Mouse (Mus musculus) neural tube, embryonic 14.5 days (tissue): ENCODE measurements around the gene Timm8b. TPM values are rescaled to one million over a fixed set of nuclear protein-coding genes. Genes with fewer than 3 reads are reported as not detected.
"Not testable (repeated sequence)": the region's sequence is repeated elsewhere in the genome, so short reads cannot be mapped to it uniquely, and the experiment has no call there.

Source experiments
- ATAC-seq: fragments of 200-750 bp; cut with Nextera tagmentation; 2 replicates; pipeline ENCODE4 v1.8.0; 2017; ENCODE audit warnings: low read depth, mild to moderate bottlenecking, moderate TSS enrichment, moderate library complexity
- H3K27ac ChIP-seq: fragments of 300-500 bp; sonication (generic); 2 replicates; pipeline ENCODE4 v1.5.1; 2014; ENCODE audit warnings: low read depth, mild to moderate bottlenecking, control low read depth, low read length, moderate library complexity, mixed read lengths
- H3K27me3 ChIP-seq: fragments of 300-500 bp; sonication (generic); 2 replicates; pipeline ENCODE4 v1.6.1; 2014; ENCODE audit warnings: low read length; ENCODE audit not compliant: control insufficient read depth, insufficient read depth
- H3K36me3 ChIP-seq: fragments of 300-500 bp; sonication (generic); 2 replicates; pipeline ENCODE4 v1.6.1; 2014; ENCODE audit warnings: low read length, mixed read lengths; ENCODE audit not compliant: control insufficient read depth, insufficient read depth
- H3K4me1 ChIP-seq: fragments of 300-500 bp; sonication (generic); 2 replicates; pipeline ENCODE4 v1.6.1; 2014; ENCODE audit warnings: low read length; ENCODE audit not compliant: control insufficient read depth, insufficient read depth
- H3K4me2 ChIP-seq: fragments of 300-500 bp; sonication (generic); 2 replicates; pipeline ENCODE4 v1.6.1; 2014; ENCODE audit warnings: mild to moderate bottlenecking, low read depth, low read length, control low read depth
- H3K4me3 ChIP-seq: fragments of 300-500 bp; sonication (generic); 2 replicates; pipeline ENCODE4 v1.5.1; 2014; ENCODE audit warnings: low read depth, low read length, control low read depth, mixed read lengths
- H3K9ac ChIP-seq: fragments of 300-500 bp; sonication (generic); replicated peaks from 2 replicates; pipeline ENCODE4 v1.6.1; 2014; ENCODE audit warnings: low read depth, mild to moderate bottlenecking, control low read depth, low read length, mixed read lengths
- H3K9me3 ChIP-seq: fragments of 300-500 bp; sonication (generic); 2 replicates; pipeline ENCODE4 v1.6.1; 2016; ENCODE audit warnings: low read length; ENCODE audit not compliant: control insufficient read depth
- WGBS: fragments of 180-500 bp; shearing (Covaris S2); extraction: QIAGEN DNeasy Blood & Tissue Kit; methylation state at CpG from one replicate; pipeline ENCODE4 v1.1.7; 2014; 5-methylcytosine and 5-hydroxymethylcytosine counted together
- polyA plus RNA-seq: library from polyadenylated mRNA; unstranded; fragments of >200 nt; fragmentation: Nextera tagmentation; extraction: Ambion mirVana; gene quantifications from 2 replicates; pipeline ENCODE4 v1.2.1, GENCODE M21; 2014

Gene Timm8b
- polyA plus RNA-seq, 1 experiment from 2014 or later, result 448 TPM

DNA sequence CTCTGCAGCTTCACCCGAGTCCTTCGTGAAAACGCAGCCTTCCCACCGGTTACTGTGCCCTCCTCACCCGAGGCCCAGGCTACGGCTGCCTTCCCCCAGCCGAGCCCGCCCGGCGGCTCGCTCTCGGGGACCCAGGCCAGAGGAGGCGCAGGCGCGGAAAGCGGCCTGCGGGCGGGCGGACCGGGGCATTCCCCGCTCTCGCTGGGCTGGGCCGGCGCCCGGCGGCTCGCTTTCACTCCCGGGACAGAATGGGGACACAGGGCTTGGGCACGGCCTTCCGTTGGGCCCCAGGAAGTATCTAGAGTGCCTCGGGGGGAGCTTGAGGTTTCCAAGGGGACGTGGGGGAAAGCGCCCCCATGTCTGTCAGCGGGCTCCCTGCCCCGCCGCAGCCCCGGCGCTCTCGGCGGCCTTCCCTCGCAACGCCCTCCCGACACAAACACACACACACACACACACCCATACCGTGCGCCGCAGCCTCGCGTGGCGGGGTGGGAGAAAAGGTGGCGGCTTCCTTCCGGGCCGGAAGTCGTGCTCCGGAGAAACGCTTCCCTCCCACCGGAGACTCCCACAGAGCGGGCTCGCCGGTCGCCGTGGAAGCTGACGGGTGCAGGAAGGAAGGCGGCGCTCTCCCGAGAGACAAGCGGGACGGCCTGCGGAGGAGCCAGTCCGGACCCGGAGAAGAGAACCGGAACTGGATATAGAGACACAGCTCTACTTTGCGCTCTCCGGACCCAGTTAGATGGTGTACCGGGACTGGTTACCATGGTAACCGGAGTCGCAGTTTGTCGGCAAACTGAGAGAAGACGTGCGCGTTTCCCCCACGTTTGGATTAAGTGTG lies 13.3 kb downstream of the Timm8b start, which contains the start of the genes Pih1d2 and Nkapd1:
TSS of gene Pih1d2 (plus strand) at position 556 of the 838 bp plus-strand sequence.
TSS of gene Nkapd1 (minus strand) at position 699 of the 838 bp plus-strand sequence.
- Histone ChIP-seq H3K4me1 (peaks cover 9% of the 10 kb centered on the region), H3K9me3 (no peaks in the 10 kb centered on the region), H3K36me3 (peaks cover 18% of the 10 kb centered on the region; the same call in 1 of the 2 replicates), H3K27me3 (no peaks in the 10 kb centered on the region), H3K4me3 (peak within 1 kb of the TSS; percentile 99), H3K9ac (peak within 1 kb of the TSS; percentile 87), H3K4me2 (peak within 1 kb of the TSS; percentile 83), H3K27ac (peak within 1 kb of the TSS; percentile 79)
- peak; percentile 95 for ATAC-seq
- under 1% methylated on average over 78 of the region's 81 CpGs for WGBS

- peaks cover 14% of the 10 kb centered on the region; the same call in 1 of the 2 replicates for H3K36me3 ChIP-seq
- no peak overlapping the region for H3K27ac ChIP-seq
- H3K27me3 ChIP-seq, result no peaks in the 10 kb centered on the region
- H3K4me3 ChIP-seq, result peak overlapping the region; percentile 99; the same call in 1 of the 2 replicates
- H3K4me2 ChIP-seq, result peak overlapping the region; percentile 83
- H3K9ac ChIP-seq, result no peak overlapping the region
- ATAC-seq, result no peak
- H3K4me1 ChIP-seq, result peaks cover 9% of the 10 kb centered on the region
- WGBS, result 62% methylated on average over 9 of the region's 9 CpGs
- no peaks in the 10 kb centered on the region for H3K9me3 ChIP-seq
Observed at GRCm38 (mm10) chr9:50617794-50618330, 14.2 kb downstream of the Timm8b start.

DNA sequence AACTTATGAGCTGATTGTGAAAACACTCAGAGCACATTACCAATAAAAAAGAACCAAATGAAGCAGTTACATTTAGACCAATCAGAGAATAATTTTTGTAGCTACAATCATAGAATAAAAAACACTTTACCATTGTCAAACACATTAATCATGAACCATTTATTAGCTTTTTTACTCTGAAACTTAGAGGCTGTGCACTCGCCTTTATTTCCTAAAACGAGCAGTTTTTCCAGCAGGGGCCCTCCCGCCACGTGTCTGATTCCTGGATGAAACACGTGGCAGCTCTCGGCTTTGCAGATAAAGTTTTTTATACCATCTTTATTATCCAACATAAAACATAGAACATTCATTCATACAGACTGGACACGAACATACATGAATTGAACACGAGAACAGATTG lies 27.2 kb downstream of the Timm8b start:
- not testable (repeated sequence) for H3K9me3 ChIP-seq, H3K27ac ChIP-seq, ATAC-seq, H3K27me3 ChIP-seq, H3K4me1 ChIP-seq, H3K9ac ChIP-seq, H3K4me2 ChIP-seq, H3K4me3 ChIP-seq
- 91% methylated on average over 6 of the region's 8 CpGs for WGBS
- 0 out of 2 replicates have a peak, but pooled peaks cover 13% of the 10 kb centered on the region for H3K36me3 ChIP-seq

DNA sequence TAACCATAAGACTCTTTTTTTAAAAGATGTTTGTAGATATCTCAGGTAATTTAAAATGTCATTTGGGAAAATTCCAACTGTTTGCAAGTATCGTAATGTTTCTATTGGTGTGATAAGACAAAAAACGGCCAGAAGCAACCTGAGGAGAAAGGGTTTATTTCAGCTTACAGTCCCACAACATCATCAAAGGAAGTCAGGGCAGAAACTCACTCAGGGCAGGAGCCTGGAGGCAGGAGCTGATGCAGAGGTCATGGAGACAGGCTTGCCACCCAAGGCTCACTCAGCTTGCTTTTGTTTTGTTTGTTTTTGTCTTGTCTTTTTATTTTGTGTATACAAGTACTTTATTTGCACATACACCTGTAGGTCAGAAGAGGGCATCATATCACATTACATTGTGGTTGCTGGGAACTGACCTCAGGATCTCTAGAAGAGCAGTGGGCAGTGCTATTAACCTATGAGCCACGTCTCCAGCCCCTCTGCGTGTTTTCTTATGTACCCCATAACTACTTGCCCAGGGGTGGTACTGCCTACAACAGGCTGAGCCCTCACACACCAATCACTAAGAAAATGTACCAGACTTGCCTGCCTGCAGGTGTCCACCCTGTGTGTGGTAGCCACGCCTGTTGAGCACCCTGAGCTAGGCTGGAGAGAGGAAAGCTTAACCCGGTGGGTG lies 28.4 kb downstream of the Timm8b start:
- peaks cover 20% of the 10 kb centered on the region for H3K36me3 ChIP-seq
- no peaks in the 10 kb centered on the region for H3K27me3 ChIP-seq
- 89% methylated on average over 6 of the region's 6 CpGs for WGBS
- H3K4me2 ChIP-seq, result no peak overlapping the region
- no peaks in the 10 kb centered on the region for H3K4me1 ChIP-seq
- H3K9me3 ChIP-seq, result no peaks in the 10 kb centered on the region
- ATAC-seq, result no peak
- no peak overlapping the region for H3K9ac ChIP-seq
- H3K27ac ChIP-seq, result no peak overlapping the region
- no peak overlapping the region for H3K4me3 ChIP-seq

- Histone ChIP-seq H3K27me3 (no peaks in the 10 kb centered on the region), H3K9ac (no peak overlapping the region), H3K4me1 (no peaks in the 10 kb centered on the region), H3K4me2 (no peak overlapping the region), H3K36me3 (peaks cover 20% of the 10 kb centered on the region), H3K9me3 (no peaks in the 10 kb centered on the region), H3K4me3 (no peak overlapping the region), H3K27ac (no peak overlapping the region)
- WGBS, result 64% methylated on average over 2 of the region's 2 CpGs
- no peak for ATAC-seq
Observed at GRCm38 (mm10) chr9:50633059-50633458, 29.3 kb downstream of the Timm8b start.

GRCm38 (mm10) chr9:50634270-50634669 lies 30.6 kb downstream of the Timm8b start:
- no peak overlapping the region for H3K4me2 ChIP-seq
- no peak overlapping the region for H3K4me3 ChIP-seq
- no peak overlapping the region for H3K9ac ChIP-seq
- H3K27ac ChIP-seq, result no peak overlapping the region
- peaks cover 27% of the 10 kb centered on the region for H3K36me3 ChIP-seq
- no peak for ATAC-seq
- no peaks in the 10 kb centered on the region for H3K4me1 ChIP-seq
- no peaks in the 10 kb centered on the region for H3K27me3 ChIP-seq
- 95% methylated on average over 11 of the region's 11 CpGs for WGBS
- H3K9me3 ChIP-seq, result no peaks in the 10 kb centered on the region

- ATAC-seq, result no peak
- WGBS, result 77% methylated on average over 10 of the region's 10 CpGs
- no peaks in the 10 kb centered on the region for H3K27me3 ChIP-seq
Observed at GRCm38 (mm10) chr9:50646826-50647370, 43.2 kb downstream of the Timm8b start.

DNA sequence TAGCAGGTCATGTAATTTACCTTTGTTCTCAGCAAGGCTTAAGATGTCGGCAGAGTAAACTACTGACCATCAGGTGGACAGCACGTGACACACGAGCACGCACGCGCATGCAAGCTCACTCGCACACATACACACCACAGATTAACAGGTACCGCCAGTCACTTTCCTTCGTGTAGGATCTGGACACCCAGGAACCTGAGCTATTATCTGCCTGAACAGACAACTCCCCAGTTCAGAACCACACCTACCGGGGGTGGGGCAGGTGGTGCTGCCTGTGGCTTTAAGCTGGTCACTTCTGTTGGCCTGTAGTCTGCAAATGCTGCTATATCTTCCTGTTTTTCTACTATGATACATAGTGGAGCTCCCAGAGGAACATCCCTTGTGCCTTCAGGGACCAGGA lies 46.8 kb downstream of the Timm8b start:
- WGBS, result 97% methylated on average over 10 of the region's 10 CpGs

More at GRCm38 (mm10) chr9:50646826-50647370, 43.2 kb downstream of the Timm8b start:
- Histone ChIP-seq H3K36me3 (peaks cover 69% of the 10 kb centered on the region), H3K9me3 (no peaks in the 10 kb centered on the region), H3K4me3 (no peak overlapping the region), H3K4me1 (no peaks in the 10 kb centered on the region), H3K27ac (no peak overlapping the region), H3K9ac (no peak overlapping the region), H3K4me2 (no peak overlapping the region)

More for the DNA sequence above, 46.8 kb downstream of the Timm8b start:
- Histone ChIP-seq H3K27me3 (no peaks in the 10 kb centered on the region), H3K9ac (no peak overlapping the region), H3K4me1 (no peaks in the 10 kb centered on the region), H3K36me3 (peaks cover 61% of the 10 kb centered on the region), H3K4me2 (no peak overlapping the region), H3K9me3 (no peaks in the 10 kb centered on the region), H3K4me3 (no peak overlapping the region), H3K27ac (no peak overlapping the region)
- no peak for ATAC-seq
